Mouse (Mus musculus) heart, embryonic 14.5 days (tissue): ENCODE measurements around the gene Lrrc40. TPM values are rescaled to one million over a fixed set of nuclear protein-coding genes. Genes with fewer than 3 reads are reported as not detected.
"Not testable (repeated sequence)": the region's sequence is repeated elsewhere in the genome, so short reads cannot be mapped to it uniquely, and the experiment has no call there.

Experiments used
- ATAC-seq: fragments of 200-750 bp; cut with Nextera tagmentation; 2 replicates; pipeline ENCODE4 v1.8.0; 2017; ENCODE audit warnings: low read depth, moderate TSS enrichment; ENCODE audit not compliant: insufficient number of reproducible peaks, insufficient read depth, low FRiP score
- H3K27ac ChIP-seq, 2 experiments: fragments of 200-500 bp in 1 of 2; fragments of 300-500 bp in 1 of 2; sonication (generic) in 1 of 2; replicated peaks in 1 of 2; 2 replicates each; pipeline ENCODE4 v1.5.1; 2012 to 2014; ENCODE audit warnings: low read depth in 2 of 2, low read length in 2 of 2, control low read depth in 1 of 2, mild to moderate bottlenecking in 1 of 2, mixed read lengths in 1 of 2; ENCODE audit not compliant: control insufficient read depth in 1 of 2, insufficient read depth in 1 of 2
- H3K27me3 ChIP-seq: fragments of 300-500 bp; sonication (generic); 2 replicates; pipeline ENCODE4 v1.6.1; 2014; ENCODE audit warnings: mild to moderate bottlenecking, low read length, control low read depth; ENCODE audit not compliant: control insufficient read depth, insufficient read depth
- H3K36me3 ChIP-seq: fragments of 300-500 bp; sonication (generic); 2 replicates; pipeline ENCODE4 v1.6.1; 2014; ENCODE audit warnings: mild to moderate bottlenecking, control low read depth, low read length, mixed read lengths; ENCODE audit not compliant: control insufficient read depth, insufficient read depth
- H3K4me1 ChIP-seq, 2 experiments: fragments of 200-500 bp in 1 of 2; fragments of 300-500 bp in 1 of 2; sonication (generic) in 1 of 2; 2 replicates each; pipeline ENCODE4 v1.6.1; 2012 to 2014; ENCODE audit warnings: low read length in 2 of 2, control low read depth in 1 of 2, mixed read lengths in 1 of 2; ENCODE audit not compliant: control insufficient read depth in 2 of 2, insufficient read depth in 2 of 2
- H3K4me2 ChIP-seq: fragments of 300-500 bp; sonication (generic); 2 replicates; pipeline ENCODE4 v1.6.1; 2014; ENCODE audit warnings: mild to moderate bottlenecking, low read length
- H3K4me3 ChIP-seq, 2 experiments: fragments of 200-500 bp in 1 of 2; fragments of 300-500 bp in 1 of 2; sonication (generic) in 1 of 2; 2 replicates each; pipeline ENCODE4 v1.5.1; 2012 to 2014; ENCODE audit warnings: low read length in 2 of 2, mild to moderate bottlenecking in 2 of 2, control low read depth in 1 of 2, low read depth in 1 of 2, moderate library complexity in 1 of 2; ENCODE audit not compliant: control insufficient read depth in 1 of 2, insufficient read depth in 1 of 2
- H3K9ac ChIP-seq: fragments of 300-500 bp; sonication (generic); 2 replicates; pipeline ENCODE4 v1.6.1; 2014; ENCODE audit warnings: mild to moderate bottlenecking, low read length
- H3K9me3 ChIP-seq: fragments of 300-500 bp; sonication (generic); 2 replicates; pipeline ENCODE4 v1.6.1; 2016; ENCODE audit warnings: low read length, control low read depth; ENCODE audit not compliant: control insufficient read depth
- WGBS: fragments of 180-500 bp; shearing (Covaris S2); extraction: QIAGEN DNeasy Blood & Tissue Kit; methylation state at CpG from one replicate; pipeline ENCODE4 v1.1.7; 2014; 5-methylcytosine and 5-hydroxymethylcytosine counted together
- polyA plus RNA-seq: library from polyadenylated mRNA; unstranded; fragments of >200 nt; fragmentation: Nextera tagmentation; extraction: Ambion mirVana; gene quantifications from 2 replicates; pipeline ENCODE4 v1.2.1, GENCODE M21; 2014

Gene Lrrc40
- polyA plus RNA-seq, 1 experiment from 2014 or later = 41.5 TPM

DNA sequence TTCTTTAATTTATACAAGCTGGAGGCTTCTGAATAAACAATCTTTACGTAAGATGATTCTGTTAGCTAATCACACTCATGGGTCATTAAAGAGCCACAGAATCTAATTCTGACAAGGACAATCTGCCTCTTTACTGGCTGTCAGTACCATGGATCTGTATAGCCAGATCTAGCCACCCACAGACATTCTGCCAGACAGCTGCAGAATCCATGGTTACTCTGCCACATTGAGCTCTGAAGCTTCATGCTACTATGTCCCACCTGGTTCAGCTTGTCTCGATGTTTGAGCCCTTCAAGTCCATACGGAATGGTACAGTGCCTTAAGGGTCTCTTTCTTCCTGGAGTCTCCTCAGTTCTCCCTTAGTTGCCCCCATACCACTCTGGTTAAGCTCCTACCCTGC, 55.1 kb downstream of the Lrrc40 start:
- Histone ChIP-seq H3K27ac (no peak overlapping the region), H3K27me3 (no peaks in the 10 kb centered on the region), H3K36me3 (no peaks in the 10 kb centered on the region), H3K9ac (no peak overlapping the region), H3K4me1 (no peaks in the 10 kb centered on the region), H3K4me2 (no peak overlapping the region), H3K4me3 (no peak overlapping the region), H3K9me3 (no peaks in the 10 kb centered on the region)
- no peak for ATAC-seq
- 72% methylated on average over 3 of the region's 3 CpGs for WGBS

DNA sequence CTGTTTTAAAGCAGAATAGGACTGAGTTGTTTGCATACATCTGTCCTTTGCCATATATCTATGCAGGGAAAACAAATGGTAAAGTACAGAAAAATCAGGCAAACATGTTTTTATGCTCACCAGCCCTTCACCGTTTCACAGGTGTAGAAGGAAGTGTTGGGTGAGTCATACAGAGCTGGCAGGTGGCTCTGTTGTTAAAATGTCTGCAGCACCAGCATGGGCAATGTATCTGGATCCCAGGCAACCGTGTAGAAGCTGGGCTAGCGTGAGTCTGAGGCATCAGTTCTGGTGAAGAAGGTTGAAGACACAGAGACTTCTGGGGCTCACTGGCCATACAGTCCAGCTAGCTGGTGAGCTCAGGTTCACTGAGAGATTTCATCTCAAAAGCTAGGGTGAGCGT, 57.5 kb downstream of the Lrrc40 start:
- H3K27me3 ChIP-seq = no peaks in the 10 kb centered on the region
- no peak overlapping the region for H3K9ac ChIP-seq
- H3K36me3 ChIP-seq = no peaks in the 10 kb centered on the region
- ATAC-seq = no peak
- H3K4me1 ChIP-seq = no peaks in the 10 kb centered on the region
- H3K27ac ChIP-seq = no peak overlapping the region
- no peaks in the 10 kb centered on the region for H3K9me3 ChIP-seq
- no peak overlapping the region for H3K4me3 ChIP-seq
- WGBS = 67% methylated on average over 4 of the region's 4 CpGs
- H3K4me2 ChIP-seq = no peak overlapping the region

DNA sequence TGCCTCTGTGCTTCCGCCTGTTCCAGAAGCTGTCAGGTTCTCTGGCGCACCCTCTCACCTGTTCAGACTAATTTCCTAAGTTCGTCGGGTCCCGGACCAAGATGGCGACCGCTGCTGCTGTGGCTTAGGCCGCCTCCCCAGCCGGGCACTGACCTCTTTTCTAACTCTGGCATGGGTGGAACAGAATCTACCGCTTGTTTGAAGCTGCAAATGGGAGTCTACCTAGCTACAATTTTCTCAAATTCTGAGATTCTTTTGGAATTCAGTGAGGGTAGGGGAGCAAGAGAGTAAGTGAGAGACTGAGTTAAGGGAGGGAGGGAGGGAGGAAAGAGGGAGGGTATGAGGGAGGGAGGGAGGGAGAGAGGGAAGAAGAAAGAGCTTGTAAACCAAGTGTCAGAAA, 65.6 kb downstream of the Lrrc40 start:
- H3K4me2 ChIP-seq, H3K27me3 ChIP-seq, H3K4me3 ChIP-seq, H3K9me3 ChIP-seq, H3K36me3 ChIP-seq, H3K4me1 ChIP-seq, H3K9ac ChIP-seq, ATAC-seq, H3K27ac ChIP-seq: not testable (repeated sequence)
- 80% methylated on average over 8 of the region's 10 CpGs for WGBS

DNA sequence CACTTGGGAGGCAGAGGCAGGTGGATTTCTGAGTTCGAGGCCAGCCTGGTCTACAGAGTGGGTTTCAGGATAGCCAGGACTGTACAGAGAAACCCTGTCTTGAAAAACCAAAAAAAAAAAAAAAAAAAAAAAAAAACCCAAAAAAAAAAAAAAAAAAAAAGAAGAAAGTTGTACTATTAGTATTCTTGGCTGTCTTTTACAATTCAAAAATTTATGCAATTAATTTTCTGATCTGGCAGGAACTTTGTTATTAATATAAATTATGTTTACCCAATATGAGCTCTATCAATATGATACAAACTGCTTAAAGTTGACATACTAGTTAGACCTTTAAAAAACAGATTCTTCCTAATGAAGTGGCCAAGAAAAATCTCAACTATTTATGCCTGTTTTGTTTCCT, 66.1 kb downstream of the Lrrc40 start:
- not testable (repeated sequence) for H3K36me3 ChIP-seq, ATAC-seq, H3K27me3 ChIP-seq, H3K4me1 ChIP-seq, H3K4me3 ChIP-seq, H3K9ac ChIP-seq, H3K4me2 ChIP-seq, H3K9me3 ChIP-seq, H3K27ac ChIP-seq
- WGBS = 62% methylated on average over 1 of the region's 1 CpGs

DNA sequence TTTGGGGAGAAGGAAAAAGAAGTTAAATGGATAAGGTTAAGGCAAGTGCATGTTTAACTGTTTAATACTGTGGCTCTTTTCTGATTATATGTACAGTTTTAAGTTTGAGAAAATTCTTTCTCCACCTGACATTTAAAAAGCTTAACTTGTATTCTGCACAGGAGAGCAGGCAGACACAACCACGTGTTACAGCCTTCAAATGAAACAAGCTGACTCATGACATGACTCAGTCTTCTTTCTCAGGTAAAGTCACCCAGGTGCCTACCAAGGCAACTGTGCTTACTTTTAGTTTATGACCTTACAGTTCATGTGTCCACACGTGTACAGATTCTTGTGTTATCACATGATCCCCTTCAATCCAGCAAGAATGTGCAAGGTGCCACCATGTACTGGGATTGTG, 67.0 kb downstream of the Lrrc40 start:
- Histone ChIP-seq H3K27ac (no peak overlapping the region), H3K9ac (no peak overlapping the region), H3K4me2 (no peak overlapping the region), H3K4me3 (no peak overlapping the region), H3K9me3 (no peaks in the 10 kb centered on the region), H3K36me3 (no peaks in the 10 kb centered on the region), H3K4me1 (no peaks in the 10 kb centered on the region), H3K27me3 (no peaks in the 10 kb centered on the region)
- WGBS = 58% methylated on average over 2 of the region's 2 CpGs
- no peak for ATAC-seq

DNA sequence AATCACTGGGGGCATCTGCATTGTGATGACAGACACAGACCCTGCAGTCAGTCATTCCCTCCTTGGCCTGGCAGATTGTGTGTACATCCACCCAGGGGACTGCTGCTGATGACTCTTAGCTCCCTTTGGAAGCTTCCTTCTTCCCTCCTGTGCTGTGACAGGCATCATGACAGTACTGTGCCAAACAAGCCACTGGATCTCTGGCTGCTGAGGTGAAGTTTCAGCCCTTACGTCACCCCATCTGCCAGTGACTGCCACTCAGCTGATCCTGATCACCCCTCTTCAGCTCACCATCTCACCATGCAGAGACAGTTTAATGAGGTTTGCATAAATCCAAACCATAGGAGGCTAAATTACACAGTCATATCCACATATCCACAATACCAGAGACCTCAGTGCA, 68.8 kb downstream of the Lrrc40 start:
- H3K36me3 ChIP-seq = no peaks in the 10 kb centered on the region
- WGBS = 71% methylated on average over 1 of the region's 1 CpGs
- ATAC-seq = no peak
- no peaks in the 10 kb centered on the region for H3K27me3 ChIP-seq
- H3K9me3 ChIP-seq = no peaks in the 10 kb centered on the region
- H3K9ac ChIP-seq = no peak overlapping the region
- H3K27ac ChIP-seq = no peak overlapping the region
- H3K4me2 ChIP-seq = no peak overlapping the region
- H3K4me3 ChIP-seq = no peak overlapping the region
- no peaks in the 10 kb centered on the region for H3K4me1 ChIP-seq

Other genes starting within 250 kb of the Lrrc40 start
- 1.6 TPM in 2 replicates for gene Cth, start 111.6 kb upstream of the Lrrc40 start, polyA plus RNA-seq
- 28.3 and 29.0 TPM in 2 replicates for gene Ankrd13c, start 89.4 kb upstream of the Lrrc40 start, polyA plus RNA-seq
- 169 and 182 TPM in 2 replicates for gene Srsf11, start within 50 bp of the Lrrc40 start, polyA plus RNA-seq